Mouse (Mus musculus) midbrain, postnatal 0 days (tissue): ENCODE data around the gene Pla2g4b. TPM values are rescaled to one million over a fixed set of nuclear protein-coding genes. Genes with fewer than 3 reads are reported as not detected.
A peak's percentile ranks its signal among the peaks of the same experiment; 100 is the strongest.

Experiments
- ATAC-seq: fragments of 200-750 bp; cut with Nextera tagmentation; 2 replicates; pipeline ENCODE4 v1.8.0; 2017; ENCODE audit warnings: moderate number of reproducible peaks, mild to moderate bottlenecking, moderate TSS enrichment, moderate library complexity; ENCODE audit not compliant: low FRiP score
- DNase-seq: peaks from one replicate; pipeline ENCODE4 v3.0.0-alpha.2; 2015; ENCODE audit warnings: low spot score
- H3K27ac ChIP-seq: fragments of 300-500 bp; sonication (generic); 2 replicates; pipeline ENCODE4 v1.5.1; 2014; ENCODE audit warnings: low read depth, mild to moderate bottlenecking, low read length, mixed read lengths
- H3K27me3 ChIP-seq: fragments of 300-500 bp; sonication (generic); 2 replicates; pipeline ENCODE4 v1.6.1; 2014; ENCODE audit warnings: low read length, control low read depth, mixed read lengths; ENCODE audit not compliant: insufficient read depth
- H3K36me3 ChIP-seq: fragments of 300-500 bp; sonication (generic); 2 replicates; pipeline ENCODE4 v1.6.1; 2014; ENCODE audit warnings: low read length, control low read depth, mixed read lengths; ENCODE audit not compliant: insufficient read depth
- H3K4me1 ChIP-seq: fragments of 300-500 bp; sonication (generic); 2 replicates; pipeline ENCODE4 v1.6.1; 2014; ENCODE audit warnings: mild to moderate bottlenecking, control low read depth, antibody characterized with exemption, low read length, mixed read lengths; ENCODE audit not compliant: insufficient read depth
- H3K4me2 ChIP-seq: fragments of 300-500 bp; sonication (generic); 2 replicates; pipeline ENCODE4 v1.6.1; 2014; ENCODE audit warnings: low read depth, mild to moderate bottlenecking, low read length, mixed read lengths; ENCODE audit not compliant: poor library complexity, severe bottlenecking
- H3K4me3 ChIP-seq: fragments of 300-500 bp; sonication (generic); 2 replicates; pipeline ENCODE4 v1.5.1; 2014; ENCODE audit warnings: low read depth, mild to moderate bottlenecking, low read length, moderate library complexity
- H3K9ac ChIP-seq: fragments of 300-500 bp; sonication (generic); replicated peaks from 2 replicates; pipeline ENCODE4 v1.6.1; 2014; ENCODE audit warnings: mild to moderate bottlenecking, low read length, moderate library complexity, mixed read lengths; ENCODE audit not compliant: poor library complexity, severe bottlenecking
- H3K9me3 ChIP-seq: fragments of 300-500 bp; sonication (generic); 2 replicates; pipeline ENCODE4 v1.6.1; 2016; ENCODE audit warnings: low read length, control low read depth
- CTCF ChIP-seq: IDR thresholded peaks from 2 replicates; pipeline ENCODE4 v1.5.1; 2016; ENCODE audit warnings: antibody characterized with exemption, mild to moderate bottlenecking
- WGBS: fragments of 180-500 bp; shearing (Covaris S2); extraction: QIAGEN DNeasy Blood & Tissue Kit; methylation state at CpG from one replicate; pipeline ENCODE4 v1.1.7; 2014; 5-methylcytosine and 5-hydroxymethylcytosine counted together
- polyA plus RNA-seq: library from polyadenylated mRNA; unstranded; fragments of >200 nt; fragmentation: Nextera tagmentation; extraction: Ambion mirVana; gene quantifications from 2 replicates; pipeline ENCODE4 v1.2.1, GENCODE M21; 2015
- total RNA-seq: library from RNA; depleted of rRNA; stranded (reverse); fragments of >200 nt; gene quantifications from 2 replicates; pipeline ENCODE4 v1.2.3, GENCODE M21; 2014

Gene Pla2g4b
- total and polyA plus RNA-seq, 2 experiments from 2014 or later = 0.20 to 4.9 TPM

DNA sequence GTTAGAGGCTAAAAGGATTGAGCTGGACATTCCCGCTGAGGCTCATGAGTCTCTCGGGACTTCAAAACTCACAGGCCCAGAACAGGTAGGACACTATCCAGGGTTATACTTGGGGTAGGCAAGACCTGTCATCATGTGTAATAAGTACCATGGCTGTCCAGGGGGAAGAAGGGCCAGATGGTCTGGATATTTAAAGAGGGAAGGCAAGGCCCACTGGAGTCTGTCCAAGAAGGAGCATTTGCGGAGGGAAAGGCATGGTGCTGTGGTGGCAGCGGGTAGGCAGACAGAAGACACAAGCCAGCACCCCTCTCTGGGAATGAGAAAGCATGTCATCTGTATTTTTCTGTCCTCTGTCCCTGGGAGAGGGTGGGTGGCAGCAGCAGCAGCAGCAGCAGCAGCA lies 40.9 kb downstream of the Pla2g4b start:
- Histone ChIP-seq H3K4me1 (no peaks in the 10 kb centered on the region), H3K27ac (no peak overlapping the region), H3K4me2 (no peak overlapping the region), H3K9me3 (no peaks in the 10 kb centered on the region), H3K36me3 (no peaks in the 10 kb centered on the region), H3K9ac (no peak overlapping the region), H3K4me3 (no peak overlapping the region), H3K27me3 (peaks cover 12% of the 10 kb centered on the region; the same call in 1 of the 2 replicates)
- ATAC-seq (no peak), DNase-seq (no peak)
- WGBS = 92% methylated on average over 4 of the region's 4 CpGs
- TF ChIP-seq CTCF = no peak

DNA sequence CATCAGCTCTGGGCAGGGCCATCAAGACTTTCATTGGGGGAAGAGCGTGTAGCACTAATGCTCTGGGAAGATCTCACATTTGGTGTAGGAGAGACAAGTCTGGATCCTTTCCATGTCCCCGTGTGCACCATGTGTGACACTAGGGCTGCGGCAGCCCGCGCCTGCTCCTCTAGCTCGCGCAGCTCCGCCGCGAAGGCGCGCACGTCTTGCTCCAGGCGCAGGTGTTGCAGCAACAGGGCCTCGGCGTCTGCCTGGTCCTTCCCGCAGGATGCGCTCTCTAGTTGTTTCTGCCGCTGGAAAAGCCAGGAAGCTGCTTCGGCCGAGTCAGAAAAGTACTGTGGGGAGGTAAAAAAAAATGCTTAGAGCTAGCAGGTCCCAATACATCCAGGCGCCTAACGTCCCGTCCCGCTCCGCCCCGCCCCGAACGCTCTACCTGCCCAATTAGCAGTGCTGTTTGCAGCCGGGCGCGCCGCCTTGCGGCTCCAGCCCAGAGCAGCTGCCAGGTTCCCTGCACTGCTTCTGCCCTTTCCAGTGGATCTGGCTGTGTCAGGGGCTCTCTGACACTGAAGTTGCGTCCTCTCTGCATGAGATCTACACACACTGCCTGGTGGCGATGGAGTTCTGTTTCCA lies 43.0 kb downstream of the Pla2g4b start:
- H3K9me3 ChIP-seq = no peaks in the 10 kb centered on the region
- ATAC-seq (peak; percentile 65; the same call in 1 of the 2 replicates), DNase-seq (peak; percentile 59)
- no peak overlapping the region for H3K27ac ChIP-seq
- H3K4me2 ChIP-seq = peak overlapping the region; percentile 61
- H3K36me3 ChIP-seq = no peaks in the 10 kb centered on the region
- H3K27me3 ChIP-seq = peaks cover 12% of the 10 kb centered on the region; the same call in 1 of the 2 replicates
- H3K9ac ChIP-seq = peak overlapping the region; percentile 14; the same call in 1 of the 2 replicates
- H3K4me1 ChIP-seq = no peaks in the 10 kb centered on the region
- peak overlapping the region; percentile 40 for H3K4me3 ChIP-seq
- peak; percentile 72 for TF ChIP-seq CTCF
- WGBS = 2% methylated on average over 36 of the region's 36 CpGs

GRCm38 (mm10) chr2:120082416-120082815 lies 49.2 kb downstream of the Pla2g4b start:
- no peak for TF ChIP-seq CTCF
- H3K9ac ChIP-seq = no peak overlapping the region
- DNase-seq (no peak), ATAC-seq (no peak)
- H3K4me3 ChIP-seq = no peak overlapping the region
- H3K27me3 ChIP-seq = peaks cover 1% of the 10 kb centered on the region; the same call in 1 of the 2 replicates
- no peaks in the 10 kb centered on the region for H3K9me3 ChIP-seq
- H3K36me3 ChIP-seq = no peaks in the 10 kb centered on the region
- H3K4me2 ChIP-seq = no peak overlapping the region
- H3K27ac ChIP-seq = no peak overlapping the region
- no peaks in the 10 kb centered on the region for H3K4me1 ChIP-seq
- 74% methylated on average over 2 of the region's 2 CpGs for WGBS

- Histone ChIP-seq H3K9me3 (no peaks in the 10 kb centered on the region), H3K4me2 (no peak overlapping the region), H3K4me1 (no peaks in the 10 kb centered on the region), H3K27me3 (no peaks in the 10 kb centered on the region), H3K9ac (no peak overlapping the region), H3K4me3 (no peak overlapping the region), H3K27ac (no peak overlapping the region), H3K36me3 (no peaks in the 10 kb centered on the region)
- ATAC-seq = no peak
- peak; percentile 67 for TF ChIP-seq CTCF
- DNase-seq = peak; percentile 30
- WGBS = 83% methylated on average over 14 of the region's 14 CpGs
Measured at GRCm38 (mm10) chr2:120084593-120085361, 51.6 kb downstream of the Pla2g4b start.

DNA sequence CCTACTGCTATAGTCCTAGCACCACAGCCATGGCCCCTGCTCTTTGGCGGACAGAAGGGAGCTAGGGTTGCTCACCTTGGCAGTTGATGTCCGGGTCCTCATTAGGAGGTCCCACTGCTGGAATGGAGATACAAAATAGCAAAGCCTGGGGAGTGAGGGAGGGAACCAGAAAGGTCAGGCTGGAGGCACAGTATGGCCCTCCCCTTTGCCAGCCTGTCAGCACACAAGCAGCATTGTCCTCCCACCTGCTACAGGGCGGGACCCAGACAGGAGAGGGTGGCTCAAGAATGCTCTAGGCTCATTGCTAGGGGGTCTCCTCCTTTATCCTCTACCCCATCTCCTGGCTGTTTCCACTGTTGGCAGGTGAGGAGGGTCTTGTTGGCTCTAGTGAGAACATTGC lies 52.8 kb downstream of the Pla2g4b start:
- no peaks in the 10 kb centered on the region for H3K4me1 ChIP-seq
- DNase-seq (no peak), ATAC-seq (no peak)
- no peak overlapping the region for H3K27ac ChIP-seq
- H3K9me3 ChIP-seq = no peaks in the 10 kb centered on the region
- H3K36me3 ChIP-seq = no peaks in the 10 kb centered on the region
- H3K4me2 ChIP-seq = no peak overlapping the region
- no peak for TF ChIP-seq CTCF
- no peaks in the 10 kb centered on the region for H3K27me3 ChIP-seq
- WGBS = 96% methylated on average over 3 of the region's 3 CpGs
- no peak overlapping the region for H3K4me3 ChIP-seq
- no peak overlapping the region for H3K9ac ChIP-seq

DNA sequence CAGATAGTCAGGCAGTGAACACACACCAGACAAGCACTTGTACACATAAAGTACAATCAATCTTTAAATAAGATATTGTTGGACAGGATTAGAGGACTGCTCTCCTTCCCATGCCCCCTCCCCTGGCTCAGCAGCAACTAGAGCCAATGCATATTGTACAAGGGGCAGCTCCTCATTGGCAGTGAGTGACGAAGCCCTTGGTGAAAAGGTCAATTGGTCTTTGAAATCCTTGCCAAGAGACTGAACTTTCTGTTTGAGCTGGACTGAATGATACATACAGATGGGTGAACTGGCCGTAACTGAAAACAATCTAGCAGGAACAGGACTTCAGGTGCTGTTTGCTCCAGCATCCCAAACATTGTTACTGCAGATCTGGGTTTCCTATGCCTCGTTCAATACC lies 54.2 kb downstream of the Pla2g4b start:
- 80% methylated on average over 3 of the region's 3 CpGs for WGBS
- H3K4me2 ChIP-seq = no peak overlapping the region
- TF ChIP-seq CTCF = no peak

More for the DNA sequence above, 54.2 kb downstream of the Pla2g4b start:
- no peak overlapping the region for H3K4me3 ChIP-seq
- no peak overlapping the region for H3K9ac ChIP-seq
- no peak overlapping the region for H3K27ac ChIP-seq
- DNase-seq (no peak), ATAC-seq (no peak)
- no peaks in the 10 kb centered on the region for H3K4me1 ChIP-seq
- no peaks in the 10 kb centered on the region for H3K9me3 ChIP-seq
- no peaks in the 10 kb centered on the region for H3K36me3 ChIP-seq
- no peaks in the 10 kb centered on the region for H3K27me3 ChIP-seq
